Mouse (Mus musculus) layer of hippocampus, adult 8-10 months (tissue): ENCODE measurements around the gene 2010111I01Rik. TPM values are rescaled to one million over a fixed set of nuclear protein-coding genes. Genes with fewer than 3 reads are reported as not detected.

Experiments
- DNase-seq, 2 experiments: peaks; one replicate each; pipeline ENCODE4 v3.0.0; 2022; ENCODE audit warnings: low spot score in 2 of 2
- total RNA-seq, 4 experiments: library from RNA; stranded (reverse); gene quantifications; 2 replicates each; pipeline ENCODE4 v1.2.4; 2022

2010111I01Rik gene
- total RNA-seq, 4 experiments from 2014 or later: 91.6 to 105 (median 95.4) TPM

DNA sequence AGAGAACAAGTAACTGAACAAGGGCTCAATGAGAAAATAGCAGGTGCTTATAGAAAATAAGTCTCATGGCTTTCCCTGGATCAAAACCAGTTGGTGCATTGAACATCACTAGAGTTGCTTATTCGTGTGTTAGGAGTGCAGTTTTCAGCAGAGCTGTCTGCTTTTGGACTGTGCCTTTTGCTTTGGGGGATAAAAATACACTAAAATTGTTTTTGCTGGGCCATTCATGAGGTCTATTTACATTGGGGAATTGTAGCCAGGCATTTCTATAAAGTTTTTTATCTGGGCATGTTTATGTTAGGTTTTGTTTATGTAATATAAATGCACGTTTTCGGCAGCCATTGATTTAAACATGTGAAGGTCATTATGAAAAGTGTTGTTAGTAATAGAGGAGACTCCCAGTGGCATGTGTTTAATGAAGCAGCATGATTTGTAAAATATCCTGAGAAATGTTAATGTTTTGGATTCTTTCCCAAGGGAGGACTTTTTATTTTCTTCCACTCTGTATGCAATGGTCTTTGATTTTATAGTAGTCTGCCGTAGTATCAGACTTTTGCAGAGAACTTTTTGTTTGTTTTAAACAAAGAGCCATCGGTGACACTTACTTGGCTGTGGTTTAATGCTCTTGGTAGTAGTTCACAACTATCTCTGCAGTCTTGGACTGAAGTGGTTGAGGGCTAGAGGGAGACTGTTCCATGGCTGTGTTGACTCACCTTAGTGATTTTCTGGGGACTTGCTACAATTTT, 146.8 kb downstream of the 2010111I01Rik start:
- no peak for DNase-seq

DNA sequence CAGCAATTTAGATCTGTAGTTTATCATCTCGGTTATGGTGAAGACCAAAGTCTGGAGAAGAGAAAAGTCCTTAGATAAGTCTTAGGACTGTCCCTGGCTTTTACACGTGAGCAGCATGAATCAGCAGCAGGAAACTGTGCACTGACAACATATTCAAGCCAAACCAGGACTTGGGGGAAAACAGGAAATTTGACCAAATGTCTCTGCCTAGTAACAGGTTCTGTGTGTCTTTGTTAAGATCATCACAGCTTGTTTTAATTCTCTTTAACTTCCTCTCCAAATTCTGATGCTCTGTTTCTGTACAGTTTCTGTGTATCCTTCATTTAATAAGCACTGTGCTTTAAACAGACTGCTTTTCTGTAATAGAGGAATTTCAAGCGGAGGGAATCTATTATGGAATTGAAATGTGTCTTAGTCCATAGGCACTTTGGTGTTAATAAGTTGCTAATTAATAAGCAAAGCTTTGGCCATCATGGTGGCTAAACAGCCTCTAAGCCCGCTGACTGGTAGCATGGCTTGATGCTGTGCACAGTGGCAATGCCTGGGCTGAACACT, 147.4 kb downstream of the 2010111I01Rik start:
- no peak for DNase-seq

DNA sequence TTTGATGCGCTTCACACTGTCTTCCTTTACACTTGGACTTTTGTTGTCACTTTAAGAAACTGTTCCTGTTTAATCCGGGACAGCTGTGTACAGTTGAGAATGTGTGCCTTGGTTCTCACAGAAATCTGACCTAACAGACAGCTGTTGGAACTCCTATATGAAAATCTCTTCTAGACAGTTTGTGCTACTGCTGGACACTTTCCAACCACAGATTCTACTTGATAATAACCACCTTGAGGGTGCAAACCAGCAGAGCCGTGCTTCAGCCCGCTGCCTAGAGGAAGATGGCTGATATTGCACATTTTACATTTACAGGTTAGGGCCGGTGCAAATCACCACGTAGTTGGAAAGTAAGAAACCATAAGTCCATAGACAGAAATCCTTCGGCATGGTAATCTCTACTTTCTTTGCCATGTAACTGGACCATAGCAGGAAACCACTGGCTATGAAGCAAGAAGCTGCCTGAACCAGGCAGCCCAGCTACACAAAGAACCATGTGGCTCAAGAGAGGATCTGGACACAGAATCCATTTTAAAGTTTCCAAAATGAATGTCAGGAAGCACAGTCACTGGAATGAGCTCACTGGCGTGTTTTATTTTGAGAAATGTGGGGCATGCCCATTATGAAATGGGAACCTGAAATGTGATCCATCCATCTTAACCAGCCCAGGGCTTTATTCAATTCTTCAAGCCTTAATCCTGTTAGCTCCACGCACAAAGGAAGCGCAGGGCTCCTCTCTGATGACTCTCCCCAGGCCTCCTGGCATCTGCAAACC, 148.1 kb downstream of the 2010111I01Rik start:
- no peak for DNase-seq

DNA sequence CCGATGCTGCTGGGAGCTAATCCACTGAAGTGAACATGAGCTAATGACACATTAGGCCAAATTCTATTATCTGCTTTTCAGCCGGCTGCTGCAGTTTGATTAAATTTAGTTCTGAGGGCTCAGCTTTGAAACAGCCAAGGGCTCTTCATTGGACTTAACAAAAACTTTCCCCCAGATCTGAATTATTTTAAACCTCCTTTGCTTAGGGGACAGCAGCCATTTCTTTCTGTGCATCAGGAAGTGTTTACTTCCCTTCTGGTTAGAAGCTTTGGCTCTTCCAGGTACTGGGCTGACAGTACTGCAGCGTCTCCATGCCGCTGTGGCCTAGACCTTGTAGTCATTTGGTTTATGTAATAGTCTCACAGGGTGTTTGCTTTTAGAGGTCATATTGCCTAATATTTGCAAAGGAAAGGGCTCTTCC, 149.2 kb downstream of the 2010111I01Rik start:
- no peak for DNase-seq

DNA sequence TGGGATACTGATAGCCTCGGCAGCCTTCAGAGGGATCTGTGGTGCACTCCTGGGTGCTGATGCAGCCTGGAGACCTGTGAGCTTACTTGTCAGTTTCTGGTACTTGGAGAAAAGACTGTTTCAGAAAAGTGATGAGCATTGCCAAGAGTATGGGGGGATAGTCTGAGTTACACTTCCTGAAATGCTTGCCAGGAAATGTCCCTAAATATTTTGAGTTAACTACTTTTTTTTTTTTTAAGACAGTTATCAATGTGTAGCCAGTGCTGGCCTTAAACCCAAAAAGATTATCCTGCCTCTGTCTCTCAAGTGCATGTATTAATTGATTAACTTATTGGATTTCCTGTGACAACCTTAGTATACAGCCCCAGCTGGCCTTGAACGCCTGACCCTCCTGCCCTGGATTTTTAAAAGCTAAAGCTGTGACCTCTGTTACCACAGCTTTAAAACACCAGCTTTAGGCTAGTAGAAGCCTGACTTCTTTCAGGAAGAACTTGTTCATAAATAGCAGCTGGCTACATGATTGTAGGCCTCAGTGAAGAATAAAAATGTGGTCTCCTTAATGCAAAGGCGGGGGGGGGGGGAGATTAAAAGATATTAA, 150.6 kb downstream of the 2010111I01Rik start:
- no peak for DNase-seq

DNA sequence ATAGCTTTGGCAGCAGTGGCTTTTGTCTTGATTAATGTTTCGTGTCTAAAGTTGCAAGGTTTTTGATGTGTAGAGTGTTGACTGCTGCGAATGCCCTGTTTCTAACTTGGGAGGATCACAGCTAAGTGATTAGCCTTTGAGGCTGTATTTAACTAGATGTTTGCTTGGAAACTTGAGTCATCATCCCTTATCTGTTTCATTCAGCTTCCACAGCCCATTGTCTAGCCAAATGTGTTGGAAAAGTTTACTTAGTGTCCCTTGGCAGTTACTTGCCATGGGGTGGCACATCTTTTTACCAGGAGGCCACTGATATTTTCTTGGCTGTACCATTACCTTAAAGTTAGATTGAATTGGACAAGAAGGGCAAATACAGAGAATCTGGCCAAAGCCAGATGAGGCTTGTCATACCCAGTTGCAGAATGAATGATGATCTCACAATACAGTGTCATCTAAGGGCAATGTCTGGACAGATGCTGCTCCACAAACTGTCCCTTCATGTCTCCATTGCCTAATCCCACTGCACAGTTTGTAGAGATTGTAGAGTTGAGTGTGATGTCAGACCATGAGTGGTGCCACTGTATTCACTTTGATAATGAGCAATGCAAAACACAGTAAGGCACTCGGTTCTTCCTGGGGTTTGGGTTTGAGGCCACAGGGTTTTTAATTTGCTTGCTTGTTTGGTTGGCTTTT, 152.9 kb downstream of the 2010111I01Rik start:
- DNase-seq: no peak

DNA sequence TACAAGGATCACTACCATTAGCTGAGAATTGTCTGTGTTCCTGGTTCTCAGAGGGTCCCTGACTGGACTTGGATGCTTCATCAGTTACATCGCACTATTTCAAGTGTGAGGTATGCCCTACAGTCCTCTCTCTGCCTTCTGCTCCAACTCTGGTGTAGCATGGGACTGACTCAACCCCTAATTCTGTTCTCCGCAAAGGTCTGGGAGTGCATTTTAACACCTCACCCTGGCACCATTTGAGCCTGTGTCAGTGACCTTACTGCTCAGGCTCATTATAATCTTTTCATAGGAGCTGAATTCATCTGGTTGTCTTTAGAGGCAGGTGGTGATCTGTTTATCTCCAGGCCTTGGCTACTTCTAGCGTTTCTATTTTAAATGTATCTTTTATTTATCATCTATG, 154.0 kb downstream of the 2010111I01Rik start:
- no peak for DNase-seq

DNA sequence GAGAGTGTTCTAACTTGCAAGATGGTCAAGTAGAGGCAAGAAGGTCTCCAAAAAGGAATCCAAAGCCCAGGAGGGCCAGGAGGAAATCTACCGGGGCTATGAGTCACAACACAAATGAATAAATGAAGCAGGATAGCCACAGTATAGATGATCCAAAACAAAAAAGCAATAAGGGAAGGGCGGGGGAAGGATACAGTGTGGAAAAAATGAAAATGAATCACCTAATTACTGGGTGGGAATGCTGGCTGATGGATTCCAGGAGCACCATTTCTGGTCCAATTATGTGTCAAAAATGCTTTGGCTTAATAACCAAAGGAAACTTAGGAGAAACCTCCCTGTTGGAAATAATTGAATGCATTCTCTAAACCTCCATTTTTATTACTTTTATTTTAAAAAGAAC, 155.6 kb downstream of the 2010111I01Rik start:
- no peak for DNase-seq

DNA sequence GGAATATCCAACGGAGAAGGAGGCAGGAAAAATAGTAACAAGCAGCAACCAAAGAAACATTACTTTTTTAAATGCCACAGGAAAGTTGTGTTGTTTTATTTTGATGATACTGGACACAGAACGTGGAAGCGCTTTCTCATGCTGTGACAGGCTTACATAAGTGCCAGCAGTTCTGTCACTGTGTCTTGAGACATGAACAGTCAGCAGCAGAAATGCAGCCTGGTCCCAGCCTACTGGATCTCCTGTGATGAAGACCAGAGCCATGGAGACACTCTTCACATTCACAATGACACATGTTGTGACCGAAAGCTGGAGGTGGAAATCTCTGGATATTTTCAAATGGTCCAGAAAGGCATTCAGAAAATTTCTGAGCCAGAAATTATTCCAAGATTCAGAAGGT, 157.1 kb downstream of the 2010111I01Rik start:
- DNase-seq: no peak

DNA sequence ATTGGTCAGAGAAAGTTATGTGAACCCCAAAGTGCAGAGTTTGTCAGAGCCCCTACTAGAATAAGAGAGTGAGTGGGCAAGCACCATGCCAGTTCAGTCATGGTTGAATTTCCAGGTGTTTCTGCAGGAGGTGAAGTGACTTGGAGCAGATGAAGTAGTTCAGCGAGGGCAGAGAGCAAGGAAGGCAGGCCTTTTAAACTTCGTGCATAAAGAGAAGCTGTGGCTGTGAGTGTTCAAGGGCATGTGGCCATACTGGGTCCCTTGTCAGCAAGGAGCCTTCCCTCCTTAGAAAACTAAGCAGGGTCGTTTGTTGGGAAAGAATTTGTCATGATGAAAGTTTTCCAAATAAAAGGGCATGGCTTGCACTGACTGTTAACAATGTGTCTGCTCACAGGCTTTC, 161.5 kb downstream of the 2010111I01Rik start:
- DNase-seq: no peak

DNA sequence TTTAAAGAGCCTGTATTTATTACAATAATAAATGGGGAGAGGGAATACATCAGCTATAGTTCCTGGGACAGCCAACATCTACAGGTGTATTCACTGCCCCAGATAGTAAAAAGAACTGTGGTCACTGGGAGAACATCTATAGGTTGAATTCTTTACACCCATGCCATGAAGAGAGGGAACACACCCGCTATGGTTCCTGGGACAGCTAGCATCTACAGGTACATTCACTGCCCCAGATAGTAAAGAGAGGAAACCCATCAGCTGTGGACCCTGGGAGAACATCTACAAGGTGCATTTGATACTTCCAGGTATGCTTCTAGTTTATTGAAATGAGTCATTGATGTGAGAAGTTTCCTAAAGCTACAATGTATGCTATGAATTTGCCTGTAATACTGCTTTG, 162.8 kb downstream of the 2010111I01Rik start:
- DNase-seq: no peak

DNA sequence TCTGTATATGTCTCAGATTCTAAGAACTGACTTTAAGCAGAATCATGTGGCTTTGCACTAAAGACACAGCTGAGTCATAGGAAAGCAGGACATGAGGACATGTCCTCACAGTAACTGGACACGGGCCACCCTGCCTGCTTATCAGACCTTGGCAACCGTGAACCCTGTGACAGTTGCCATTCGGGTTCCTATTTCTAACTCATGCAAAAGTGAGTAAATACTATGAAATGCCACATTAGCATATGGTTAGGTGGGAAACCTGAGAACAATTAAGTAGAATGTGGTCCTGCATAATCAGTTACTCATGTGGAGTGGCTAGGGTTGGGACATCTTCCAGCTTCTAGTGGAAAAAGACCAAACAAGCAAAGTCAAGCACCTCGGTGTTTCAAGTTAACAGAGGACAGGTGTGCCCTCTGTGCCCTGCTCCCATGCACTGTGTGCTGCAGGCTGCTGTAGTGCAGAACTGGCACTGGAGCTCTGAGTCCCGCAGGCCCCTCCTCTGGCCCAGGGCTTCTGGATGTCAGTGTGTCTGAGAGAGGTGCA, 170.3 kb downstream of the 2010111I01Rik start:
- no peak for DNase-seq

DNA sequence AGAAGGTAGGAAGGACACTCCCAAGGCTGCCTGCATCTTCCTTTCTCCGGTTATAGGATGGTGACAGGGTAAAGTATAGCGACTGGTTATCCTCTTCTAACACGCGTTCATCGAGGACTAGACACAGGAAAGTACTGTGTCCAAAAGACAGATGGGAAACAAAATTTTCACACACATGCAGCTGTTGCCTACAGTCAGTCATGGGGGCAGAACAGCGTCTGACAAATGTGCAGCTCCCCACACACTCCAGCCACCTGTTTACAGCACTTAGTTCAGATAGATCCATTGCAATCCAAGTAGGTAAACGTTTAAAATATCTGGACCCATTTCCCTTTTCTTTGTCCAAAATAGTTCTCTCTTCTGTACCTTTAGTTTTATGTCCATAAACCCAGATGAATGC, 171.3 kb downstream of the 2010111I01Rik start:
- peak in 1 of 2 experiments; percentile 19 for DNase-seq

DNA sequence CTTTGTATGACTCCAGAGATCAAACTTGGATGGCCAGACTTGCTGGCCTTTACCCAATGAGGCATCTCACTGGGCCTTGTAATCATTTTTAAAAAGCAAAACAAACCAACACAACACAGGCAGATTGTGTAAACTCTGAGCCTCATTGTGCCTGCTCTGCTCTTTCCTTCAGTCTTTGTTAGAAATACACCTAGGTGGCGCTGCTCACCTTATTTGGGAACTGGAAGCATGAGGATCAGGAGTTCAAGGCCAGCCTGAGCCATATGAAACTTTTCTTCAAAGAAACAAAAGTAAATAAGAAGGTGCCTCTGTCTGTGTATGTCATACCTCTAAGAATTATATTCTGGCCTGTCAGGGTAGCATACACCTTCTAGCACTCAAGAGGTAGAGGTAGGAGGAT, 172.1 kb downstream of the 2010111I01Rik start:
- no peak for DNase-seq

DNA sequence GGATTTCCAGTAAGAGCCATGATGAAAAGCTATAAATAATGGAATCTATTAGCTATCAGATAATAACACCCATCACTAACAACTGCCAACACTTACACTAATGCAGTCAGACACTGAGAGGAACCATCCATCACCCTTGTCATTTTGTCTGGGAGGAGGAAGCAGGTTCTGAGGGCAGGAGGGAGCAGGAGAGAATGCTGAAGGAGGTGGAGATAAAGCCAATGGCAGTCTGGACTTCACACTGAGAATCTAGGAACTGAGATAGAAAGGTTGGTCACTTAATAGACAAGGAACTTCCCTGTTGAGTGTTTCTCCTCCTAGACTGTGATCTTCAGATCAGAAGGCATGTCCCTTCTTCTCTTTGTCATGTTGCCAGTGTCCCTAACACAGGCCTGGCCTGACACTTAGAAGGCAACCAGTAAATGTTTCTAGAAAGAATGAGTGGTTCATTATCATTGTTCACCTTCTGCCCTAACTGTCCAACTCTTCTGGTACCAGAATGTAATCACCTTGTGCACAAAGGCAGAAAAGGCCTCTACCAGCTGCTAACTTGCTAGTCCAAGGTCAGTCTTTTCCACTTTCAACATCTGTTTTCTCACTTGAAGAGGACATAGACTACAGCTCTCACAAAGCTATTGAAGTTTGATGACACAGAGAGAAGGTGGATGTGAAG, 173.8 kb downstream of the 2010111I01Rik start:
- DNase-seq: no peak

DNA sequence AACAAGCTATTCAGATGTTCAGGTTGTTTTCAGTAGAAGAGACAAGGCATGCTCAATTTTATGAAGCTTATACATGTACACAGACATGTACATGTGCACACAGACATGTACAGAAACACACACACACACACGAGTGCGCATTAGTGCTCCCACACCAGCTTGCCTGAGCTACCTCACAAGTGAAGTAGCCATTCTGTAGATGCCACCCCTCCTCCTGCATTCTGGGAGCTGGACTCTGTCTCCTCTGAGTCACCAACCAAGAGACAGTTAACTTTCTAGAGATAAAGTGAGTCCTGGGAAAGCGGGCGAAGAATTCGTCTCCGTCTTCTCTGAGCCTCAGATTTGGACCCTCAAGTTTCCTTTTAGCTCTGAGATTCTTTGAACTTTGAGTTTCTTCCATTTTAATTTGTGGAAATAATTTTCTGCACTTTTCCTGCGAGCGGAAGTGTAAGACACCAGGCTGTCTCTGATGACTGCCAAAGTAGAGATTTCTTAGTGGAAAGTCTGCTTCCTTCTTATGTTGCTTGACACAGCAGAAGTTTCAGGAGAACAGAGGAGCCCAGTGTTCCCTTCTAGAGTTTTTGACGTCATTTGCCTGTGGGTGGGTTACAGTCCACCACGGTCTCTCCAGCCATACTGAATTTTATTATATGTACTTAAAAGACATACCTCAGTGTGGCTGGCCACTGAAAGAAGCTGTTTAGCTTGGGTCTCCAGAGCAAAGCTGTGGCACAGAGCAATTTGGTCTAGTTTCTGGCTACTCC, 175.0 kb downstream of the 2010111I01Rik start:
- DNase-seq: no peak

DNA sequence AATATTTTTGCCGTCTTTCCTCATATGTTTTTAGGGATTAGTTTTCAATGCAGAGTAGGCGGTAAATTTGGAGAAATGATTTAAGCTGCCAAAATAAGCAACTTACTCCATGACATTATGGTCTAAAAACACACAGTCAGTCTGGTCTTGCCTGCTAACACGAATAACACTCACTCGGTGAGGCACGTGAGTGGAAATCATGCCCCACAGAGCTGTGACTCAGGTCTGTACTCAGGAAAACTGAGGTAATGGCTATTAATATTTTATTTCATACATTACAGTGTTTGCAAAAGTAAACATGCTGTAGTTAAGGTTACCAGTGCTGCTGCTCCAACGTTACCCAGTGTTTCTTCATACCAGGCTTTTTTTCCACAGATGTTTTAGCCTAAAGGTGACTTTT, 176.1 kb downstream of the 2010111I01Rik start:
- DNase-seq: no peak

DNA sequence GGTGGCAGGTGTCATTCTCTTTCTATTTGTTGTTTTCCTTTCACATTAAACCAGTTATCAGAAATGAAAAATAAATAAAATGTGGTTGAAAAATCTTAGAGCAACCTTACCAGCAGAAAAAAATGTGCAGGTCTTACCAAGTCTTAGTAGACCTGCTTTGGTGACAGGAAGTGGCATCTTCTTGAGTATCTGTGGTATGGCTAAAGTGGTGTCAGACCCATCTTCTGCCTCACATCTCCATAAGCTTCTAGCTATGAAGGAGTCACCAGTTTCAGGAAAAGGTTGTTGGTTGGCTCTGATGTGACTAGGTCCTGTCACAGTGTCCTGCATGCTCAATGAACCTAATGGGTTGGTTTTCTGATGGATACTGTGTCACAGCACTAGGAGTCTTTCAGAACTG, 176.6 kb downstream of the 2010111I01Rik start:
- no peak for DNase-seq

DNA sequence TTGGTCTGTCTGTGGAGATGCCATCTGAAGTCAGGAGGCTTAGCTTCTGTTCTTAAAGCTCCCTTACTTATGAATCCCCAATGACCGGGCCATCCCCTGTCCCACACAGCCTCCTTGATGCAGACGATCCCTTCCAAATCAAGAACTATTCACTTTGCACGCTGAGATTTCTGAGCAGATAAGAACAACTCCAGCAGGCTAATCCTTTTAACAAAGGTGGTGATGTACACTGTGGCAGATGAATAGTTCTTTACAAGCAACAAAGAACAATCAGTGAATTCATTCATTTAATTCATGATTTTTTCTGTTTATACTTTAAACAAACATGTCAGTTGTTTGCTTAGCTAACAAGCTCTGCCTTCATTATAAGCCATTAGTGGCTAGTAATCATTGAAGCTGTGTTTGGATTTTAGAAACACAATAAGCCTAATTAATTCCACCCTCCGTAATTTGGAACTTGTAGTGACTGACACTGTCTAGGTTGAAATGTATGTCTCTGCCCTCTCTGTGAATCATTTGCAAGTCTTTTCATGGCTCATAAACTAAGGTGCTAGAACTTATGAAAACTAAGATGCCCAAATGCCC, 182.0 kb downstream of the 2010111I01Rik start:
- DNase-seq: no peak

DNA sequence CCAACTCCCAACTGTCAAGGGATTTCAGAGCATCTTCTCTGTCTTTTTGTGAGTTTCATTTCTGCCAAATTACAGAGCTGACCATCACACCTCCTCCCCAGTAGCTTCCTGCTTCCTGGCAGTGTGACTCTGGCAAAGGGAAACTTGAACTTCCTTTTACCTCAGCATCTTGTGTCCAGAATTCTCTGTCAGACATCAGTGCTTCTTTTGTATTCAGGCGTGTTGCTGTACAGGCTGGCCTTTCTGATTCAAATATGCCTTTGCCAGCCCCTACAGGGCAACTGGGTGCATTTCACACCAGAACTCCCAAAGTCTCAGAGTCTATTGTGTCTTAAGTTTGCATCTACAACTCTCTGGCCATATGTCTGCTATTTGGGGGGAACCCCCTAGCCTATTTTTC, 183.5 kb downstream of the 2010111I01Rik start:
- DNase-seq: no peak
